Mouse (Mus musculus): Measurements from ENCODE around the gene Vmn1r149. TPM values are rescaled to one million over a fixed set of nuclear protein-coding genes. Genes with fewer than 3 reads are reported as not detected.

Vmn1r149 gene
- not detected for polyA plus RNA-seq (2015; fragmentation: Illumina TruSeq; extraction: RNeasy Lipid Tissue Mini Kit (QIAGEN cat#74804); ENCODE audit: insufficient read depth, low read depth, low replicate concordance)

GRCm38 (mm10) chr7:22438129-22438528 is at the start of gene Vmn1r149:
Gene Vmn1r149 (minus strand): TSS chr7:22438229.

GRCm38 (mm10) chr7:22463975-22464374 is 25.9 kb upstream of the Vmn1r149 start, which contains the start of gene Gm10665:
Gene Gm10665 (minus strand): TSS chr7:22464075.

DNA sequence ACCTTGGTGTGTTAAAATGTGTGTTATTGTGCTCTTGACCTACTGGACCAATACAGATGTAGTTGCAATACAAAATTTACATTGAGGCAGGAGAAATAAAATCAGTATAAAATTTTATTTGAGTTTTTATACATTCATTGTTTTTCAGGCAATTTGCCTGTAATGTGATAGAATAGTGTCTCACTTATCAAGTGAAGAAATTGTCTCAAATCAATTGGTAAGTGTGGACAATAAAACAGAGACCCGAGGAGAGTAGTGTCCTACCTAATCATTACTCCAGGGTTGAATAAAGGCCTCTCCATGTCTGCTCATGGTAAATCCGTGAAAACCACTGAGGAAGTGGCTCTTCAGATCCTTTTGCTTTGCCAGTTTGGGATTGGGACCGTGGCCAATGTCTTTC is 24.7 kb downstream of the Vmn1r149 start, which contains the start of gene Vmn1r148:
Vmn1r148 (plus strand) TSS at position 301 of the 400 bp plus-strand sequence.

Other genes starting within 250 kb of the Vmn1r149 start
- gene Vmn1r143, start 248.9 kb downstream of the Vmn1r149 start, polyA plus RNA-seq (2015; fragmentation: Illumina TruSeq; extraction: RNeasy Lipid Tissue Mini Kit (QIAGEN cat#74804); ENCODE audit: insufficient read depth, low read depth, low replicate concordance): not detected
- gene Gm8653, start 237.0 kb downstream of the Vmn1r149 start, polyA plus RNA-seq (2015; fragmentation: Illumina TruSeq; extraction: RNeasy Lipid Tissue Mini Kit (QIAGEN cat#74804); ENCODE audit: insufficient read depth, low read depth, low replicate concordance): not detected
- gene Gm8453, start 208.7 kb downstream of the Vmn1r149 start, polyA plus RNA-seq (2015; fragmentation: Illumina TruSeq; extraction: RNeasy Lipid Tissue Mini Kit (QIAGEN cat#74804); ENCODE audit: insufficient read depth, low read depth, low replicate concordance): not detected
- gene Gm4187, start 108.5 kb downstream of the Vmn1r149 start, polyA plus RNA-seq (2015; fragmentation: Illumina TruSeq; extraction: RNeasy Lipid Tissue Mini Kit (QIAGEN cat#74804); ENCODE audit: insufficient read depth, low read depth, low replicate concordance): not detected
- not detected for gene Gm8660, start 67.2 kb downstream of the Vmn1r149 start, polyA plus RNA-seq (2015; fragmentation: Illumina TruSeq; extraction: RNeasy Lipid Tissue Mini Kit (QIAGEN cat#74804); ENCODE audit: insufficient read depth, low read depth, low replicate concordance)
- gene Vmn1r148, start 24.6 kb downstream of the Vmn1r149 start, polyA plus RNA-seq (2015; fragmentation: Illumina TruSeq; extraction: RNeasy Lipid Tissue Mini Kit (QIAGEN cat#74804); ENCODE audit: insufficient read depth, low read depth, low replicate concordance): not detected
- not detected for gene Gm10665, start 25.8 kb upstream of the Vmn1r149 start, polyA plus RNA-seq (2015; fragmentation: Illumina TruSeq; extraction: RNeasy Lipid Tissue Mini Kit (QIAGEN cat#74804); ENCODE audit: insufficient read depth, low read depth, low replicate concordance)
- gene Vmn1r151, start 61.4 kb upstream of the Vmn1r149 start, polyA plus RNA-seq (2015; fragmentation: Illumina TruSeq; extraction: RNeasy Lipid Tissue Mini Kit (QIAGEN cat#74804); ENCODE audit: insufficient read depth, low read depth, low replicate concordance): not detected
- gene Vmn1r152, start 84.7 kb upstream of the Vmn1r149 start, polyA plus RNA-seq (2015; fragmentation: Illumina TruSeq; extraction: RNeasy Lipid Tissue Mini Kit (QIAGEN cat#74804); ENCODE audit: insufficient read depth, low read depth, low replicate concordance): not detected
- gene Gm8677, start 96.7 kb upstream of the Vmn1r149 start, polyA plus RNA-seq (2015; fragmentation: Illumina TruSeq; extraction: RNeasy Lipid Tissue Mini Kit (QIAGEN cat#74804); ENCODE audit: insufficient read depth, low read depth, low replicate concordance): not detected
- gene Gm4201, start 127.1 kb upstream of the Vmn1r149 start, polyA plus RNA-seq (2015; fragmentation: Illumina TruSeq; extraction: RNeasy Lipid Tissue Mini Kit (QIAGEN cat#74804); ENCODE audit: insufficient read depth, low read depth, low replicate concordance): not detected
- not detected for gene Gm4565, start 149.9 kb upstream of the Vmn1r149 start, polyA plus RNA-seq (2015; fragmentation: Illumina TruSeq; extraction: RNeasy Lipid Tissue Mini Kit (QIAGEN cat#74804); ENCODE audit: insufficient read depth, low read depth, low replicate concordance)
- not detected for gene Vmn1r155, start 219.8 kb upstream of the Vmn1r149 start, polyA plus RNA-seq (2015; fragmentation: Illumina TruSeq; extraction: RNeasy Lipid Tissue Mini Kit (QIAGEN cat#74804); ENCODE audit: insufficient read depth, low read depth, low replicate concordance)